Mouse (Mus musculus) natural killer cell, adult 2 months (primary cell): ENCODE data around the gene Mrps34.

Experiments
- DNase-seq, 2 experiments: peaks; one replicate each; pipeline ENCODE4 v3.0.0; 2022; ENCODE audit warnings: low spot score in 2 of 2

The Mrps34 gene

GRCm38 (mm10) chr17:24899153-24899552 lies 4.2 kb downstream of the Mrps34 start:
- no peak for DNase-seq

- DNase-seq, result no peak
Observed at GRCm38 (mm10) chr17:24900014-24900413, 5.1 kb downstream of the Mrps34 start.

GRCm38 (mm10) chr17:24902124-24902523 lies 7.2 kb downstream of the Mrps34 start:
- DNase-seq, result no peak

- DNase-seq, result no peak
Observed at GRCm38 (mm10) chr17:24902671-24903474, 8.0 kb downstream of the Mrps34 start.

DNA sequence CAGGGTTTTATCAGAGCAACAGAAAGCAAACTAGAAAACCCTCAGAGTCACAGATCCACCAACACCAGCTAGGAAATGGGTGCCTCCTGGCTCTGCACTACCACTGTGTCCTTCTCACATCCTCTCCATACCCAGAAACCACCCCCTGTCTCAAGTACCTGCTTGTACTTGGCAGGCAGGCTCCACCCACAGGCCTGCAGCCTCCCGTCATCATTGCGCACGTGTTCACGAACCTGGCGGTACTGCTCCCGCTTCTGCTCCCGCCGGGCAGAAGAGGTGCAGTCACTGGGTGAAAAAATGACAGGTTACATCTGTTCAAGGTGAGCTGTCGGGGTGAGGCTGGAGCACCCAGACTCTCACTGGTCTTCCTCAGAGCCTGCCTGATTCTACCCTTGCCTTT lies 8.9 kb downstream of the Mrps34 start:
- no peak for DNase-seq

DNA sequence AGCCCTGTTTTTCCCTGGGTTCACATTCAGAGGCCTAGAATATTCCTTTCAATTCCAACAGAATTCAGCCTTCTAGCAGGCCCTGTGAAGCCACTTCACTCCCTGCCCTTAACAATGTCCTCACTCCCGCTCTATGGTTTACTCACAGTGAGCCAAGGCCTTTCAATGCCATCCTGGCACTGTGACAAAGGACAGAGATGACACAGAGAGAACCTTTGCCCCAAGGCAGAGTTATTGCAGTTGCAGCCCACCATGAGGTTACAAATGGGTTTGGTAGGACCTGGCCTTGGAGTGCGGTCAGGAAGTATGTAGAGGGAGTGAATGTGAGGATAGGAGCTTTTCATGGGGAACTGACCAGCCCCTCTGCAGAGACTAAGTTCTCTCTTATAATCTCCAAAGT lies 12.7 kb downstream of the Mrps34 start:
- DNase-seq, result no peak

DNA sequence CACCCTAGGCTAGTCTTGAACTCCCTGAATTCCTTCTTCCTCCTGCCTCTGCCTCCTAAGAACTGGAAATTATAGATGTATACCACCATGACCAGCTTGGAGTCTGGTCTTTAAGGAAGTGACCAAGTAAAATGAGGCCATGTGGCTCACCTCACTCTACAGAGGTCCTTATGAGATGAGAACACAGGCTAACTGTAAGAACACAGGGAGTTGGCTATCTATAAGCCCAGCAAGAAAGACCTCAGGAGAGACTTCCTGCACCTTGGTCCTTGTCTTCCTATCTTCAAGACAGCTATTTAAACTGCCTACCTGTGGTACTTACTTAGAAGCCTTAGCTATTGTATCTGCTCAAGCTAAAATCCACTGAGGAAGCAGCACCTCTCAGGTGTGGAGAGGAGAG lies 19.1 kb downstream of the Mrps34 start:
- DNase-seq, result no peak

GRCm38 (mm10) chr17:24923246-24923645 lies 28.3 kb downstream of the Mrps34 start:
- no peak for DNase-seq

DNA sequence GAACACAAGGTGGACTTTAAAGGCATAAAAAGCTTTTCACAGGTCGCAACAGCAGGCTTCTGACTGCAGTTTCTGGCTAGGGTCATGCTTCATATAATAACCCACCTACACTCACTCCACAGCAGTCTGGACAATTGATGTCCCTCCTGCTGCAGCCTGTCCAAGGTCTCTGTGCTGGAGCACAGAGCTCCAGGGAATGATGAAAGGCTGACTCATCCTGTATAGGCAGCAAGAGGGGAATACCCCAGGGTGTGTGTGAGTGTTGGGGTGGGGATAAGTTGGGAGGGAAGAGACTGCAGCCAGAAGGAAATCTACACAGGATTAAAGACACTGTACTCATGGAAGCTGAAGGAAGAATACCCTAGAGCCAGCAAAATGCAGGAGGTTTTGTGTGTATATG lies 34.6 kb downstream of the Mrps34 start:
- DNase-seq, result no peak

DNA sequence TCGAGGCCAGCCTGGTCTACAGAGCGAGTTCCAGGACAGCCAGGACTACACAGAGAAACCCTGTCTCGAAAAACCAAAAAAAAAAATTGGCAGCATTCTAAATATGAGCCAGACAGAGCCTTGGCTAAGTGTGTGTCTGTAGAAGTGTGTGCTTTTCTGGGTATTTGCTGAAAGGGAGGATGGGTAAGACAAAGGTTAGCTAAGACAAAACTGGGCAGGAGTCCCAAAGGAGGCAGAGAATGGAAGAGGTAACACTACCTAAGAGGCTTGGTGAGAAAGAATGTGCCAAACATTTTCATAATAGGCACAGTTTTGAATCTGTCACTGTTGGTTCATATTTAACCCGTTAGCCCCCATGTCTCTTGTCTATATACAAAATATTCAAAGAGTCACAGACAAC lies 37.5 kb downstream of the Mrps34 start:
- no peak for DNase-seq

- no peak for DNase-seq
Observed at GRCm38 (mm10) chr17:24933163-24933562, 38.2 kb downstream of the Mrps34 start.

DNA sequence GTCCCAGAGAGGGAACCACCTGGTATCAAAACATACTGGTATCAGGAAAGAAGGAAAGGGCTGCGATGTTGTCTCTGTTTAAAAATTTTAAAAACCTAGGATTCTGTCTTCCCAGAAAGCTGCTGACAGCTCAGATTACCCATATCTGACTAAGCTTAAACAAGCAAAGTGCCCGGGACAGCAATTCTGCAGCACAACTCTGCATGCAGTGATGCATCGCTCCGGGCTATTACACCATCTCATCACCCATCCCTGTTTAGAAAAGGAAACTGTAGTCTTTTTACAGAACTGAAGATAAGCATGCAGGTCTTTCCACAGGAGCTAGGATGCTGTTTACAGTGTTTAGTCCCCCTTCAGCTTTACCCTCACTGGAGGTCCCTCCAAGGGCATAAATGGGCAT lies 40.0 kb downstream of the Mrps34 start:
- no peak for DNase-seq

GRCm38 (mm10) chr17:24935666-24936065 lies 40.8 kb downstream of the Mrps34 start:
- DNase-seq, result no peak

- DNase-seq, result peak; percentile 89 to 92
Observed at GRCm38 (mm10) chr17:24936259-24937237, 41.6 kb downstream of the Mrps34 start, which contains the start of gene Mapk8ip3. Gene Mapk8ip3, minus strand, starts transcription at chr17:24936977.

- DNase-seq, result no peak
Observed at GRCm38 (mm10) chr17:24937266-24937665, 42.4 kb downstream of the Mrps34 start.

- peak; percentile 36 to 51 for DNase-seq
Observed at GRCm38 (mm10) chr17:24942453-24942852, 47.5 kb downstream of the Mrps34 start.

DNA sequence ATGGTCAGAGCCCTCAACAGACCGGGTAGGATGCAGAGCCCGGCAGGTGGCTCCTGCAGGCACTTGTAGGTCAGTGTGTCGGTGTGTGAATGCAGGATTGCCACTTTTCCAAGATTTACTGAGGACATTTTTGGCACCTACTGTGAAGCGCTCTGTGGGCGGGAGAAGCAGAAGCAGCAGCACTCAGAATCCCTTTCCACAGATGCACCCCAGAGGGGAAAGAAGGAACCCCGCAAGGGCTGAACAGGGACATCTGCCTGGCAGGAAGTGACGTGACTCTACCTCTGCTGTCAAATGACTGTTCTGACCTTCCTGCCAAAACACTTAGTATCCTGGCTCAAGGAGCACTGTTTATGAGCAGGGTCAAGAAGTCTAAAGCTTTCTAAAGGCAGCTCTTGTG lies 48.1 kb downstream of the Mrps34 start:
- DNase-seq, result no peak

GRCm38 (mm10) chr17:24943589-24943988 lies 48.7 kb downstream of the Mrps34 start:
- DNase-seq, result peak in 1 of 2 experiments; percentile 20
